Mouse (Mus musculus) spleen, adult 2 months (tissue): ENCODE results near the gene Htatsf1. TPM values are rescaled to one million over a fixed set of nuclear protein-coding genes. Genes with fewer than 3 reads are reported as not detected.
A peak's percentile ranks its signal among the peaks of the same experiment; 100 is the strongest.

Experiments used
- DNase-seq, 2 experiments: peaks; one replicate each; pipeline versions ENCODE4 v3.0.0 to v3.0.0-alpha.2; 2012 to 2021; ENCODE audit warnings: low spot score in 2 of 2, low read depth in 1 of 2
- H3K27ac ChIP-seq: fragments of 200-500 bp; 2 replicates; pipeline ENCODE4 v1.5.1; 2012; ENCODE audit warnings: low read length, inconsistent platforms; ENCODE audit not compliant: insufficient read depth
- H3K27me3 ChIP-seq: fragments of 200-500 bp; 2 replicates; pipeline ENCODE4 v1.6.1; 2012; ENCODE audit warnings: mild to moderate bottlenecking, moderate library complexity, low read length, inconsistent platforms; ENCODE audit not compliant: control insufficient read depth, insufficient read depth
- H3K36me3 ChIP-seq: fragments of 200-500 bp; 2 replicates; pipeline ENCODE4 v1.6.1; 2012; ENCODE audit warnings: mild to moderate bottlenecking, low read length, inconsistent platforms; ENCODE audit not compliant: control insufficient read depth, insufficient read depth
- H3K4me1 ChIP-seq: fragments of 200-500 bp; 2 replicates; pipeline ENCODE4 v1.6.1; 2011; ENCODE audit warnings: inconsistent platforms; ENCODE audit not compliant: control insufficient read depth, insufficient read depth, insufficient read length
- H3K4me3 ChIP-seq: fragments of 200-500 bp; 2 replicates; pipeline ENCODE4 v1.5.1; 2011; ENCODE audit warnings: mild to moderate bottlenecking, inconsistent platforms; ENCODE audit not compliant: insufficient read depth, insufficient read length; ENCODE audit errors: extremely low read depth
- CTCF ChIP-seq: fragments of 200-500 bp; IDR thresholded peaks from 2 replicates; pipeline ENCODE4 v1.5.1; 2011; ENCODE audit warnings: mild to moderate bottlenecking, inconsistent platforms; ENCODE audit not compliant: insufficient read depth, insufficient read length, insufficient replicate concordance; ENCODE audit errors: extremely low read depth
- POLR2A ChIP-seq: fragments of 200-500 bp; IDR thresholded peaks from 2 replicates; pipeline ENCODE4 v1.6.1; 2011; ENCODE audit warnings: low read depth, low read length, inconsistent platforms
- WGBS: fragments of 180-500 bp; shearing (Covaris S2); methylation state at CpG from one replicate; pipeline ENCODE4 v1.1.7; 2018; 5-methylcytosine and 5-hydroxymethylcytosine counted together
- polyA plus RNA-seq: library from polyadenylated mRNA; depleted of rRNA; stranded (reverse); fragments of >200 nt; gene quantifications from 2 replicates; pipeline ENCODE4 v1.2.3, GENCODE M21; 2012; rRNA removed

The Htatsf1 gene
- polyA plus RNA-seq, result 7.5 and 11.2 TPM in 2 replicates

DNA sequence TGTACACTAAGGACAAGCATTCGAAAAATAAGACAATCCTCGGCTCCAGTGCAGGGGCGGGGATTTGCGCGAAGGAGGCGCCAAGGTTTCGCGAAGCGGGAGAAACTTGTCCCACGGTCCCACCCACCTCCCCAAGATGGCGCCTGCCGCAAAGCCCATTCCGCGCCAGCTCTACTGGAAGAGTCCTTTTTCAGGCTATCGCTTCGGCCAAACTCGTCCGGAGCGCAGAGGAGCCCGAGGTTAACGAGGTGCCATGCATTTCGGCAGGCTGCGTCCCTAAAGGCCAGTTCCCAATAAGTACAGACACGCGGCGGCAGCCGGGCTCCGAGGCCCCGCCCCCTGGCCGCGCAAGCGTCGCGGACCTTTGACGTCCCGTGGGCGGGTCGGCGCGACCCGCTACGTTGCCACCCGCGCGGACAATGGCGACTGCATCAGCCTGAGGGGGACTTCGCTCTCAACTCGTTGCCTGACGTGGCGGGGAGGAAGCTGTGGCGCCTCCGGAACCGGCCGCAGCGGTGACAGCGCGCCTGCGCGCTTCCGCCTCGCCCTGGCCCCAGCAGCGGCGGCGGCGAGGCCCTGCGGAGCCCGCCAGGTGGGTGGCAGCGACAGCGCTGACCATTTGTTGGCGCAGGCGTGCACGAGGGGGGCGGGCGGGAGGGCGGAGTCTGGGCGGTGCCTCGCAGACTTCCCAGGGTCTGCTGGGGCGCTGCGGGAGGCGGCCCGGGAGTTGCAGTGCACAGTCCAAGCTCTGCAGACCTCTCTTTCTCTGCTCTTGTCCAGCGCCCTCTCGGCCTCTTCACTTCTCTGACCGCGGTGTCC lies at the start of gene Htatsf1:
Htatsf1 (plus strand) TSS at position 410 of the 819 bp plus-strand sequence.
- TF ChIP-seq CTCF, result no peak
- TF ChIP-seq POLR2A, result no peak
- Histone ChIP-seq H3K4me1 (no peaks in the 10 kb centered on the region), H3K27me3 (no peaks in the 10 kb centered on the region), H3K4me3 (peak within 1 kb of the TSS; percentile 99), H3K36me3 (peaks cover 3% of the 10 kb centered on the region; the same call in 1 of the 2 replicates), H3K27ac (peak within 1 kb of the TSS; percentile 97)
- DNase-seq, result peak; percentile 63 to 64
- WGBS, result 30% methylated on average over 85 of the region's 85 CpGs

GRCm38 (mm10) chrX:57012891-57013290 lies 40.5 kb upstream of the Htatsf1 start:
- WGBS, result 79% methylated on average over 2 of the region's 2 CpGs
- no peak overlapping the region for H3K27ac ChIP-seq
- TF ChIP-seq CTCF, result no peak
- TF ChIP-seq POLR2A, result no peak

GRCm38 (mm10) chrX:57042774-57043173 lies 10.6 kb upstream of the Htatsf1 start, which contains the start of gene Brs3:
Brs3 (plus strand) TSS chrX:57043074.
- Histone ChIP-seq H3K4me3 (no peak within 1 kb of the TSS), H3K4me1 (no peaks in the 10 kb centered on the region), H3K36me3 (no peaks in the 10 kb centered on the region), H3K27ac (no peak within 1 kb of the TSS), H3K27me3 (no peaks in the 10 kb centered on the region)
- DNase-seq, result no peak
- TF ChIP-seq CTCF, result no peak
- TF ChIP-seq POLR2A, result no peak
- WGBS, result 77% methylated on average over 5 of the region's 5 CpGs

More at GRCm38 (mm10) chrX:57012891-57013290, 40.5 kb upstream of the Htatsf1 start:
- H3K4me1 ChIP-seq, result no peaks in the 10 kb centered on the region
- no peaks in the 10 kb centered on the region for H3K27me3 ChIP-seq
- H3K4me3 ChIP-seq, result no peak overlapping the region
- DNase-seq, result no peak
- H3K36me3 ChIP-seq, result no peaks in the 10 kb centered on the region

DNA sequence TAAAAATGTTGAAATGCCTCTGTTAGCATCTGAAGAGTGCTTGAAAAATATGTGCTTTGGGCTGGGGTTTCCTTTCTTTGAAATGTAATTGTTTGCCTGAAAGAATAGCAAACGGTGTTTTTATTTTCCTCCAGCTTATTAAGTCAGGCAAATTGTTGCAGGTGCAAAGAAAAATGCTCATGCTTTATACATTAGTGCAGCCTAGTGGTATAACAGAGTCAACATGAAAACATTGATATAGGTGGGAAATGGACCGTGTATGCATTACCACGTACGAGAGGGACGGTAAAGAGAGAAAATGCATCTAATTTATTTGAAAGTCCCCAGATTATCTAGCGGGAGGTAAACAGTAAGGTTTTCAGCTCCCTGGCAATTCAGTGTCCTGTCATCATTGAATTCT lies 9.5 kb upstream of the Htatsf1 start:
- Histone ChIP-seq H3K4me3 (no peak overlapping the region), H3K4me1 (no peaks in the 10 kb centered on the region), H3K36me3 (no peaks in the 10 kb centered on the region), H3K27ac (no peak overlapping the region), H3K27me3 (no peaks in the 10 kb centered on the region)
- TF ChIP-seq CTCF (no peak), POLR2A (no peak)
- DNase-seq, result no peak
- WGBS, result 75% methylated on average over 6 of the region's 6 CpGs

GRCm38 (mm10) chrX:57052848-57053173 lies 572 bp upstream of the Htatsf1 start:
- WGBS, result 21% methylated on average over 4 of the region's 4 CpGs
- no peak for DNase-seq
- Histone ChIP-seq H3K36me3 (peaks cover 3% of the 10 kb centered on the region; the same call in 1 of the 2 replicates), H3K27me3 (no peaks in the 10 kb centered on the region), H3K27ac (peak overlapping the region; percentile 97), H3K4me1 (no peaks in the 10 kb centered on the region), H3K4me3 (peak overlapping the region; percentile 99)
- TF ChIP-seq POLR2A (no peak), CTCF (no peak)

DNA sequence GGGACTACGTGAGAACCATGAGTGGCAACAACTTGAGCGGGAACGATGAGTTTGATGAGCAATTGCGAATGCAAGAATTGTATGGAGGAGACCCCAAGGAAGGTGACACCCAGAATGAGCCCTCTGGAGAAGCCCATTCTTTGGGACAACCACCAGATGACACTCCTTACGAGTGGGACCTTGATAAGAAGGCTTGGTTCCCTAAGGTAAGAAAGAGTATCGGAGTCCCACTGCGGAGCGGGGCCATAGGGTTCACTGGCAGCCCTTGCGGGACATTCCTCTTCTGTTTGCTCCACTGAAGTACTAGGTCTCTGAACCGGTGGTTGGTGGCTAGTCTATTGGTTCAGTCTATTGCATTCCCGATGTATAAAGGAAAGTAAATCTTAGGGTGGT lies 606 bp downstream of the Htatsf1 start:
- no peaks in the 10 kb centered on the region for H3K4me1 ChIP-seq
- 40% methylated on average over 11 of the region's 11 CpGs for WGBS
- TF ChIP-seq POLR2A (no peak), CTCF (no peak)
- peaks cover 3% of the 10 kb centered on the region; the same call in 1 of the 2 replicates for H3K36me3 ChIP-seq
- H3K4me3 ChIP-seq, result peak overlapping the region; percentile 99
- H3K27me3 ChIP-seq, result no peaks in the 10 kb centered on the region
- no peak for DNase-seq
- 0 out of 2 replicates have a peak overlapping the region, but pooled peaks have one; percentile 43 for H3K27ac ChIP-seq

DNA sequence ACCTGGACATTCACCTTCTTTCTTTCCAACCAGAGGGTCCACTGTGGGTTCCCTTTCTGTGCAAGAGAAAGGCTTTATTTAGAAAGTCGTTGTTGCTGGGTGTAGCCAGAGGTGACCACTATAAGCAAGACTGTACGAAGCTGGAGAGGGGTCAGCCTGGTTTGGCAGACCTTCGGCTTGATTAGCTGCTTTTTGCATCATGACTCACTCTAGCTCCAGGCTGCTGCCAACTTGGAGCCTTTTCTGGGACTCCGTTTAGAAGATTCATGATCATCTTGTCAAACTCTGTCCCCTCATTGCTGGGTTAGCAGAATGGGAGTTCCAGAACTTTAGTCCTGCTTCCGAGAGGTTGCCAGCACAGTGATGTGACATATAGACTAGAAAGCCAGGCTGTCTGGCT lies 28.1 kb downstream of the Htatsf1 start:
- WGBS, result 81% methylated on average over 5 of the region's 5 CpGs
- H3K27ac ChIP-seq, result no peak overlapping the region
- TF ChIP-seq POLR2A, result no peak
- no peak for TF ChIP-seq CTCF

More for the DNA sequence above, 28.1 kb downstream of the Htatsf1 start:
- Histone ChIP-seq H3K36me3 (no peaks in the 10 kb centered on the region), H3K4me1 (no peaks in the 10 kb centered on the region), H3K4me3 (no peak overlapping the region), H3K27me3 (no peaks in the 10 kb centered on the region)
- no peak for DNase-seq
